8 mouse cellular contexts compared by ENCODE assay signal in genomic region chr10:121689591-121690314, GRCm38 (mm10). TPM values are rescaled to one million over a fixed set of nuclear protein-coding genes. Genes with fewer than 3 reads are reported as not detected.
DNase-seq lines count a peak whose midpoint lies in the region; ATAC-seq lines count a peak whose summit lies in the region.

No protein-coding gene starts in this region.

- peak; percentile 44 to 49 for DNase-seq in adrenal gland, adult 18-20 months (ENCODE audit: low spot score in 2 of 2)
- peak; percentile 24 to 30 for DNase-seq in cerebellum, postnatal 36 days
- DNase-seq in frontal cortex, postnatal 36 days (ENCODE audit: low spot score in 2 of 2) = peak; percentile 73 to 81
- peak; percentile 48 to 63 for DNase-seq in layer of hippocampus, postnatal 25 days (ENCODE audit: extremely low spot score in 1 of 2, low spot score in 1 of 2)
- peak; percentile 83 for DNase-seq in lung, postnatal 14 days
- peak; percentile 81 for DNase-seq in retina, postnatal 1 day

- H3K9me3 ChIP-seq in hindbrain, embryonic 16.5 days (ENCODE audit: control insufficient read depth, low read length) = no peaks in the 10 kb centered on the region

- peak overlapping the region; percentile 19 for H3K4me3 ChIP-seq in hindbrain, embryonic 16.5 days (ENCODE audit: low read length)

- peak; percentile 92 for ATAC-seq in hindbrain, embryonic 16.5 days
- ATAC-seq in erythroid progenitor cell, adult 5-6 weeks (replicated peaks; ENCODE audit: low FRiP score, poor library complexity, severe bottlenecking) = no peak

- no peak overlapping the region for H3K9ac ChIP-seq in hindbrain, embryonic 16.5 days (ENCODE audit: low read depth, low read length)

- H3K36me3 ChIP-seq in hindbrain, embryonic 16.5 days (ENCODE audit: control insufficient read depth, insufficient read depth, low read length) = no peaks in the 10 kb centered on the region

- WGBS in hindbrain, embryonic 16.5 days = 14% methylated on average over 15 of the region's 15 CpGs

- H3K27me3 ChIP-seq in hindbrain, embryonic 16.5 days (replicated peaks; ENCODE audit: control insufficient read depth, insufficient read depth, low read length) = no peaks in the 10 kb centered on the region

- peak overlapping the region; percentile 40; the same call in 1 of the 2 replicates for H3K4me2 ChIP-seq in hindbrain, embryonic 16.5 days (ENCODE audit: low read length)

- H3K4me1 ChIP-seq in hindbrain, embryonic 16.5 days (ENCODE audit: control insufficient read depth, insufficient read depth, low read depth, low read length) = 0 out of 2 replicates have a peak, but pooled peaks cover 3% of the 10 kb centered on the region

- no peak overlapping the region for H3K27ac ChIP-seq in hindbrain, embryonic 16.5 days (ENCODE audit: low read depth, low read length)

RNA-seq across cellular contexts. Expression of gene D930020B18Rik, which starts 48.4 kb away (rescaled TPM):
- total RNA-seq in adrenal gland, adult 18-20 months (2021) = not detected
- 0.13 and 0.24 TPM in 2 replicates for polyA plus RNA-seq in hindbrain, embryonic 16.5 days (2015; fragmentation: Nextera tagmentation; extraction: Ambion mirVana)
- total RNA-seq in layer of hippocampus, postnatal 25 days (2021) = under 1 TPM; 0.27 to 0.52 TPM
- not detected in 2 replicates for total RNA-seq in erythroid progenitor cell, adult 5-6 weeks (2015; ENCODE audit: low replicate concordance)
- not detected in 2 replicates for total RNA-seq in erythroid progenitor cell, adult 5-6 weeks (2017; ENCODE audit: low replicate concordance)

RNA-seq across cellular contexts. Expression of gene BC048403, which starts 50.0 kb away (rescaled TPM):
- 1 to 10 TPM; 5.4 to 9.3 TPM for total RNA-seq in adrenal gland, adult 18-20 months (2021)
- polyA plus RNA-seq in hindbrain, embryonic 16.5 days (2015; fragmentation: Nextera tagmentation; extraction: Ambion mirVana) = 2.2 and 2.5 TPM in 2 replicates
- total RNA-seq in layer of hippocampus, postnatal 25 days (2021) = 1 to 10 TPM; 8.8 to 9.0 TPM
- total RNA-seq in erythroid progenitor cell, adult 5-6 weeks (2015; ENCODE audit: low replicate concordance) = 2.9 and 5.9 TPM in 2 replicates
- not detected in 2 replicates for total RNA-seq in erythroid progenitor cell, adult 5-6 weeks (2017; ENCODE audit: low replicate concordance)

Comparison
In these comparisons a context has a peak if more than half of its experiments do, and no peak if none do; other contexts are left out.
1. DNase-seq: peak in every context shown above with its lines; median percentile 83 in lung, postnatal 14 days; 81 in retina, postnatal 1 day; 77 in frontal cortex, postnatal 36 days; 56 in layer of hippocampus, postnatal 25 days; 46 in adrenal gland, adult 18-20 months; 27 in cerebellum, postnatal 36 days.